Mouse (Mus musculus) embryonic fibroblast, embryonic 13.5 days (primary cell): ENCODE data around the gene Slc7a14.

ENCODE experiments used
- CTCF ChIP-seq: IDR thresholded peaks from 2 replicates; pipeline ENCODE4 v1.5.1; 2011; ENCODE audit warnings: mild to moderate bottlenecking, control low read depth, low read length, moderate library complexity, borderline replicate concordance; ENCODE audit not compliant: insufficient read depth
- POLR2A ChIP-seq: IDR thresholded peaks from 2 replicates; pipeline ENCODE4 v1.6.1; 2011; ENCODE audit warnings: low read depth, mild to moderate bottlenecking, control low read depth, low read length, moderate library complexity

- TF ChIP-seq POLR2A (no peak), CTCF (no peak)
Observed at GRCm38 (mm10) chr3:31274875-31275274, 35.3 kb downstream of the Slc7a14 start.
